Mouse (Mus musculus): ENCODE data around the gene Slx1b.

- TF ChIP-seq CTCF (IDR thresholded peaks at IDR 0.05; ENCODE audit: insufficient read depth, low read length) (no peak), POLR2A (IDR thresholded peaks at IDR 0.05; ENCODE audit: borderline replicate concordance, extremely low read depth, low read depth, low read length) (no peak)
Measured at GRCm38 (mm10) chr7:126721635-126722034, 26.1 kb upstream of the Slx1b start.

All from lung, adult 2 months (tissue).